Mouse (Mus musculus) hindbrain, embryonic 15.5 days (tissue): ENCODE data around the gene Utp15. TPM values are rescaled to one million over a fixed set of nuclear protein-coding genes. Genes with fewer than 3 reads are reported as not detected.

Experiments used
- ATAC-seq: fragments of 200-750 bp; cut with Nextera tagmentation; 2 replicates; pipeline ENCODE4 v1.8.0; 2017; ENCODE audit warnings: low read depth, moderate number of reproducible peaks, moderate TSS enrichment; ENCODE audit not compliant: low FRiP score
- H3K27ac ChIP-seq: fragments of 300-500 bp; sonication (generic); replicated peaks from 2 replicates; pipeline ENCODE4 v1.5.1; 2015; ENCODE audit warnings: mild to moderate bottlenecking, inconsistent platforms
- H3K27me3 ChIP-seq: fragments of 300-500 bp; sonication (generic); 2 replicates; pipeline ENCODE4 v1.6.1; 2015; ENCODE audit warnings: control low read depth, inconsistent platforms
- H3K36me3 ChIP-seq: fragments of 300-500 bp; sonication (generic); 2 replicates; pipeline ENCODE4 v1.6.1; 2015; ENCODE audit warnings: control low read depth, inconsistent platforms
- H3K4me1 ChIP-seq: fragments of 300-500 bp; sonication (generic); replicated peaks from 2 replicates; pipeline ENCODE4 v1.6.1; 2015; ENCODE audit warnings: control low read depth, inconsistent platforms
- H3K4me2 ChIP-seq: fragments of 300-500 bp; sonication (generic); 2 replicates; pipeline ENCODE4 v1.6.1; 2015; ENCODE audit warnings: moderate library complexity, mild to moderate bottlenecking, inconsistent platforms
- H3K4me3 ChIP-seq: fragments of 300-500 bp; sonication (generic); 2 replicates; pipeline ENCODE4 v1.5.1; 2015; ENCODE audit warnings: mild to moderate bottlenecking, inconsistent platforms
- H3K9ac ChIP-seq: fragments of 300-500 bp; sonication (generic); 2 replicates; pipeline ENCODE4 v1.6.1; 2015; ENCODE audit warnings: inconsistent platforms
- H3K9me3 ChIP-seq: fragments of 300-500 bp; sonication (generic); 2 replicates; pipeline ENCODE4 v1.6.1; 2016; ENCODE audit warnings: control low read depth, inconsistent platforms
- WGBS: fragments of 180-500 bp; shearing (Covaris S2); methylation state at CpG from one replicate; pipeline ENCODE4 v1.1.7; 2015; 5-methylcytosine and 5-hydroxymethylcytosine counted together
- polyA plus RNA-seq: library from polyadenylated mRNA; unstranded; fragments of >200 nt; fragmentation: Nextera tagmentation; extraction: Ambion mirVana; gene quantifications from 2 replicates; pipeline ENCODE4 v1.2.1, GENCODE M21; 2015

Gene Utp15
- polyA plus RNA-seq, 1 experiment from 2014 or later: 28.6 TPM

DNA sequence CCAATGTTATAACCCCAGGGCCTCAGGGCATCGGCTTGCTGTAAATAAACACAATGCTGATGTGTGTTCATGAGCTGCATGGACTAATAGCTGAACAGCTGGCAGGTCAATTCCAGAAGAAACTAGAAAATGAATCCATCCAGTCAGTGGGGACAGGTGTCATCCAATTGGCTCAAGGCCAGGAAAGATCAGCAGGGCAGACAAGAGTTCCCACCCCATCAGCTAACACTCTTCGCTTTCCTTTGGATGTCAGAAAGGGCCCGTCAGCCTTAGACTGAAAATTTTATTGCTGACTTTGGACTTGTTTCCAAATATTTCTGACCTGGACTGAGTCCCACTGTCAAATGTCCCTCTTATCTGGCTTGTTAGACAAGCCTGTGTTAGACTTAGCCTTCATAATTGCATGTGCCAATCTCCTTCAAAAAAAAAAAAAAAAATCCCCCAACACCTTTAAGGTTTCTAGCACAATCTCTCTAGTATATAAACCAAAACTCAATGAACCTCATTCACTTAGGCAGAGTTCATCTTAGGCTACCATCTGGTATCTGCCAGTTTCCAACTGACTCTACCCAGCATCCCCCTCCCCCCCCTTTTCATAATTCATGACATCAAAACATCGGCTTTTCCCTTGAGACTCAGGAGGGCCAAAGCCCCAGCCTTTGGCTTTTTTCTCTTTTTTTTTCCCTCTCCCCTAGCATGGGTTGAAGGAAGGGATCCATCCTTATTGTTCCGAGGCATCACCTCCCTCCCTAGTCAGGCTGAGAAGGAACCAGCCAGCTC is 18.1 kb downstream of the Utp15 start:
- no peaks in the 10 kb centered on the region for H3K9me3 ChIP-seq
- no peaks in the 10 kb centered on the region for H3K4me1 ChIP-seq
- H3K27me3 ChIP-seq: no peaks in the 10 kb centered on the region
- no peak overlapping the region for H3K4me3 ChIP-seq
- no peak for ATAC-seq
- H3K27ac ChIP-seq: no peak overlapping the region
- H3K36me3 ChIP-seq: peaks cover 25% of the 10 kb centered on the region
- no peak overlapping the region for H3K9ac ChIP-seq
- H3K4me2 ChIP-seq: no peak overlapping the region
- WGBS: 49% methylated on average over 5 of the region's 5 CpGs

DNA sequence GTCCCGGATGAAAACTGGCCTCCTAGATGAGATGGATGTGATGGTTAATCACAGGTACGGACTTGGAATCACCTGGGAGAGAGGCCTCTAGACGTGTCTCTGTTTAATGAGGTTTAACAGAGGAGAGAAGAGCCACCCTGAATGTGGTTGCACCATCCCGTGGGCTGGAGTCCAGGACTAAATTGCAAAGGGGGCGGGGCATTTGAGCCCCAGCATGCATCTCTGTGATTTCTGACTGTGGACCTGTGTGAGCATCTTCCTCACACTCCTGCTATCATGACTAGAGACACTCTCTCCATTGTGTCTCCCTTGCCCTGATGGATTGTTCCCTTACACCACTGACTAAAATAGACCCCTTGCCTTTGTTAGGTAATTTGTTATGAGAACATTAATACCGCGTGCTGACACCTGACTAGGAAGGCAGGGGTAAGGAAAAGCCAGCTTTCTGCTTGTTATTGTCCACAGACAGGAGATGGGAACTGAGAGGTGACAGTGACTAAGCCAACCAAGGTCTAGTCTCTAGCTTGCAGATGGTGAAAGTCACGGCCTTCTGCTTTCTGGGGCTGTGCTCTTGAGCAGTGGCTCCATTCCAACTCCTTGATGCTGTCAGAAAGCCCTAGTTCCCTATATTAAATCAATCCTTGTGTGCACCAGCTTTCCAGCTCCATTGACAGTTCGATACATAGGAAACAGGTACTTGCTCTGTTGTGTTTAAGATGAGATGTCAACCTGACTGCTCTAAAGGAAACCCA is 21.1 kb downstream of the Utp15 start:
- 65% methylated on average over 9 of the region's 9 CpGs for WGBS
- Histone ChIP-seq H3K36me3 (no peaks in the 10 kb centered on the region), H3K27me3 (no peaks in the 10 kb centered on the region), H3K9me3 (no peaks in the 10 kb centered on the region), H3K9ac (no peak overlapping the region), H3K27ac (no peak overlapping the region), H3K4me1 (no peaks in the 10 kb centered on the region), H3K4me2 (no peak overlapping the region), H3K4me3 (no peak overlapping the region)
- ATAC-seq: no peak

DNA sequence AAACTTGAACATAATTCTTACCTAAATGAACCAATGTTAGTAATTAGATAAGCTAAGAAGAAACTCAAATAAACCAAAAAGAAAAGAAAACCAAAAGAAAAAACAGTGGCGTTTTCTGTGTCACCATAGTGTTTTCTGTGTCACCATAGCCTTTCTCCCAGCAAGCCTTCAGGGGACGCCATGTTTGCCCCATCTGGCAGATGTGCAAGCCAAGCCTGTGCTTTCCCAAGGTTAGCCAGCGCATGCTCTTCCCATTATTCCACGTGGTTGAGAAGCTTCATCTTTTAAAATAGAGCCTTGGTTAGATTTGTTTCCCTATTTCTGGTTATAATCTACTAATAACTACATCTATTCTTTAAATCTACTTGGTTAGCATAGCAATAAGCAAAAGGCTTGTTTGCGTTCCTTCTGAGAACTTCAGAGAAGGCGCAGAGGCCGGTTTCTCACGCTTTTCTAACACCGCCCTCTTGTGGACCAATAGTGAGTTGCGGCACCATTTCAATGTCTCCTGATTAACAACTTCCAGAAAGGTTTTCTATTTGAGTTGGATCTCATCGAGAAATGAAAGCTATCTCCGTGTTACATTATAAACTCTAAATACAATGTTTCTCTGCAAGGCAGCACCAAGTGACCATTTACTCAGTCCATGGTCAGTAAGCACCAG is 22.7 kb downstream of the Utp15 start:
- H3K4me1 ChIP-seq: no peaks in the 10 kb centered on the region
- no peak overlapping the region for H3K27ac ChIP-seq
- no peak overlapping the region for H3K4me3 ChIP-seq
- H3K9me3 ChIP-seq: no peaks in the 10 kb centered on the region
- no peaks in the 10 kb centered on the region for H3K27me3 ChIP-seq
- 18% methylated on average over 12 of the region's 12 CpGs for WGBS
- ATAC-seq: no peak
- no peak overlapping the region for H3K4me2 ChIP-seq
- H3K9ac ChIP-seq: no peak overlapping the region
- H3K36me3 ChIP-seq: no peaks in the 10 kb centered on the region

DNA sequence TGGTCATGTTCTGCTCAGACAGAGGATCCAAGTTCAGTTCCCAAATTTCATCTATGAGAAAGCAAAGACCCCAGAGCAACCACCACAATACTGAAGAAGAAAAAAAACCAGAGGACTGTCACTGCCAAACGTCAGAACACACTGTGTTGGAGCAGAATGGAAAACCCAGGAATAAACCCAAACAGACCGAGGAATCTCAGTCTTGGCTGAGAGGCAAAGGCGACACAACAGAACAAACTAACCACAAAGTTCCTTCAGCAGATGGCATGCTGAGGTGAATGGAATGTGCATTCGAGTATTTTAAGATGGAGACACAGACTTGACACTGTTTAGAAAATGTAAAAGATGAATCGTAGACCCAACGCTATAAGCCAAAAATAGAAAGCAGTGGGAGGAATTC is 27.4 kb downstream of the Utp15 start:
- Histone ChIP-seq H3K4me2 (no peak overlapping the region), H3K9me3 (no peaks in the 10 kb centered on the region), H3K36me3 (no peaks in the 10 kb centered on the region), H3K27me3 (no peaks in the 10 kb centered on the region), H3K27ac (no peak overlapping the region), H3K4me1 (no peaks in the 10 kb centered on the region), H3K9ac (no peak overlapping the region), H3K4me3 (no peak overlapping the region)
- ATAC-seq: no peak
- 83% methylated on average over 6 of the region's 6 CpGs for WGBS

GRCm38 (mm10) chr13:98230511-98230910 is 32.3 kb downstream of the Utp15 start:
- H3K27ac ChIP-seq: no peak overlapping the region
- no peaks in the 10 kb centered on the region for H3K36me3 ChIP-seq
- ATAC-seq: no peak
- no peak overlapping the region for H3K4me2 ChIP-seq
- H3K27me3 ChIP-seq: no peaks in the 10 kb centered on the region
- WGBS: 92% methylated on average over 1 of the region's 1 CpGs
- no peaks in the 10 kb centered on the region for H3K4me1 ChIP-seq
- no peaks in the 10 kb centered on the region for H3K9me3 ChIP-seq
- H3K4me3 ChIP-seq: no peak overlapping the region
- no peak overlapping the region for H3K9ac ChIP-seq

GRCm38 (mm10) chr13:98226225-98226624 is 36.6 kb downstream of the Utp15 start:
- Histone ChIP-seq H3K9me3 (no peaks in the 10 kb centered on the region), H3K4me3 (no peak overlapping the region), H3K36me3 (no peaks in the 10 kb centered on the region), H3K27me3 (no peaks in the 10 kb centered on the region), H3K9ac (no peak overlapping the region), H3K4me1 (0 out of 2 replicates have a peak, but pooled peaks cover 3% of the 10 kb centered on the region), H3K27ac (no peak overlapping the region), H3K4me2 (no peak overlapping the region)
- 79% methylated on average over 2 of the region's 2 CpGs for WGBS
- no peak for ATAC-seq

DNA sequence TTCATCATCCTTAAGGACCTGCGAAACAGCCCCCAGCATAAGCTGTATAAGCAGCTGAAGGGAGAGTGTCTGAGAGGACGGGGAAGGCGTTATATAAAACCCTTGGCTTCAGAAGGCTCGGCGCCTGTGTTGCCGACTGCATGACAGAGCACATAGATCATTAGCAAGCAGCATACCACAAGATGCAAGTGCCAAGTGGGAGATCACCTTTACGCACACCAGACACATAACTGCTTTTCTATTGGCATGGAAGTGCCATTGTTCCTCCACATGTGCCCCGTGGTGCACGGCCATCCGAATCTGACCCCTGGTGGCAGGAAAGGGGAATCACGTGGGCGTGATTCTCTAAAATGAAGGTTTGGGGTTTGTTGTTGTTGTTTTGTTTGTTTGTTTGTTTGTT is 40.0 kb downstream of the Utp15 start:
- H3K4me3 ChIP-seq: no peak overlapping the region
- no peaks in the 10 kb centered on the region for H3K36me3 ChIP-seq
- 0 out of 2 replicates have a peak, but pooled peaks cover 3% of the 10 kb centered on the region for H3K4me1 ChIP-seq
- no peaks in the 10 kb centered on the region for H3K27me3 ChIP-seq
- peak overlapping the region; percentile 31 for H3K4me2 ChIP-seq
- 34% methylated on average over 12 of the region's 12 CpGs for WGBS
- no peaks in the 10 kb centered on the region for H3K9me3 ChIP-seq
- peak; percentile 51; the same call in 1 of the 2 replicates for ATAC-seq
- no peak overlapping the region for H3K27ac ChIP-seq
- no peak overlapping the region for H3K9ac ChIP-seq

DNA sequence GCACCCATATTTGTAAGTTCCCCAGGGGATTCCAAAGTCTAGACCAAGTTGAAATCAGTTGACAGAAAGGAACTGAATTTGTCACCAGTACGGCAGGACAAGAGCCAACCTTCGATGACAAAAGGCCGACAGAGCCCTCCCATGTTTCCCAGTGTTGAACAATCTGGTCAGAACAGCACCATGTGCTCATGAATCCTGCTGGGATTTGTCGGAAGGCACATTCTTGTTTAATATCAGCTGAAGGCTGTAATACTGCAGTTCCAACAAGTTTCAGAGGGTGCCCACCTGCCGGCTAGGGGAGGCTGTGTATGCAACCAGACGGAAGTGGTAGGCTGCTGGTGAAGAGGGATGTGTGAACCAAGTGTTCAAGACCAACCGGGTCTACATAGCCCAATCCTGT is 52.7 kb downstream of the Utp15 start:
- H3K4me1 ChIP-seq: peaks cover 7% of the 10 kb centered on the region
- H3K4me2 ChIP-seq: no peak overlapping the region
- no peak overlapping the region for H3K27ac ChIP-seq
- no peak for ATAC-seq
- WGBS: 88% methylated on average over 7 of the region's 7 CpGs
- no peaks in the 10 kb centered on the region for H3K36me3 ChIP-seq
- H3K4me3 ChIP-seq: no peak overlapping the region
- H3K9me3 ChIP-seq: no peaks in the 10 kb centered on the region
- H3K9ac ChIP-seq: no peak overlapping the region
- no peaks in the 10 kb centered on the region for H3K27me3 ChIP-seq

DNA sequence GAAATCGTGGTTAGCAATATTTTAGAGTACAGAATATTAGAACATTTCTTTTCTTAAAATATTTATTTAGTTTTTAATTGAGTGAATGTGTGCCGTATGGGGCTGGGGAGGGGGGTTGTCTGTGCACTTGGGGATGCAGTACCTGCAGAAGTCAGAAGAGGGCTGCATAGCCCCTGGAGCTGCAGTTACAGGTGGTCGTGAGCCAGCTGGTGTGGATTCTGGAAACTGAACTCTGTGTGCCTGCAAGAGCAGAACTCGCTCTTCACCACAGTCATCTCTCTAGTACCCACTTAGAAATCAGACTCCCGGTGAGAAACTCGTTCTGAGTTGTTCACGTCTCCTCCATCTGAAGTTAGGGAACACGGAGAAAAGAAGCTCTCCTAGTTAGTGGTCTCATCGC is 54.0 kb downstream of the Utp15 start:
- whole genome bisulfite sequencing: 39% methylated on average over 9 of the region's 9 CpGs
- Histone ChIP-seq H3K27me3 (no peaks in the 10 kb centered on the region), H3K4me2 (no peak overlapping the region), H3K27ac (no peak overlapping the region), H3K36me3 (no peaks in the 10 kb centered on the region), H3K4me3 (no peak overlapping the region), H3K9me3 (no peaks in the 10 kb centered on the region), H3K4me1 (peaks cover 10% of the 10 kb centered on the region), H3K9ac (no peak overlapping the region)
- no peak for ATAC-seq

GRCm38 (mm10) chr13:98206546-98206870 is 56.3 kb downstream of the Utp15 start:
- H3K9me3 ChIP-seq: no peaks in the 10 kb centered on the region
- H3K27me3 ChIP-seq: no peaks in the 10 kb centered on the region
- ATAC-seq: no peak
- 2% methylated on average over 13 of the region's 13 CpGs for WGBS
- no peaks in the 10 kb centered on the region for H3K36me3 ChIP-seq
- H3K4me3 ChIP-seq: peak overlapping the region; percentile 54
- peaks cover 10% of the 10 kb centered on the region for H3K4me1 ChIP-seq
- H3K27ac ChIP-seq: peak overlapping the region; percentile 76
- peak overlapping the region; percentile 99 for H3K4me2 ChIP-seq
- peak overlapping the region; percentile 74 for H3K9ac ChIP-seq

GRCm38 (mm10) chr13:98205771-98206545 is 56.9 kb downstream of the Utp15 start, which contains the start of gene Arhgef28:
Gene Arhgef28 (minus strand): TSS chr13:98206439.
- Histone ChIP-seq H3K4me3 (peak within 1 kb of the TSS; percentile 54), H3K9me3 (no peaks in the 10 kb centered on the region), H3K4me1 (peaks cover 10% of the 10 kb centered on the region), H3K27ac (peak within 1 kb of the TSS; percentile 76), H3K9ac (peak within 1 kb of the TSS; percentile 74), H3K27me3 (no peaks in the 10 kb centered on the region), H3K36me3 (no peaks in the 10 kb centered on the region), H3K4me2 (peak within 1 kb of the TSS; percentile 99)
- peak; percentile 87 for ATAC-seq
- WGBS: under 1% methylated on average over 43 of the region's 76 CpGs
